Mouse (Mus musculus) liver, adult 2 months (tissue): ENCODE results near the gene Ednrb. TPM values are rescaled to one million over a fixed set of nuclear protein-coding genes. Genes with fewer than 3 reads are reported as not detected.

ENCODE experiments used
- DNase-seq: peaks from one replicate; pipeline ENCODE4 v3.0.0-alpha.2; 2011; ENCODE audit warnings: low read depth, low spot score; ENCODE audit errors: extremely low read depth
- H3K27ac ChIP-seq: fragments of 200-500 bp; replicated peaks from 2 replicates; pipeline ENCODE4 v1.5.1; 2012; ENCODE audit warnings: low read depth, mild to moderate bottlenecking, control low read depth, inconsistent platforms, low read length; ENCODE audit not compliant: insufficient read depth
- H3K27me3 ChIP-seq: fragments of 200-500 bp; 2 replicates; pipeline ENCODE4 v1.6.1; 2012; ENCODE audit warnings: mild to moderate bottlenecking, moderate library complexity, low read length, inconsistent platforms; ENCODE audit not compliant: control insufficient read depth, insufficient read depth
- H3K36me3 ChIP-seq: fragments of 200-500 bp; 2 replicates; pipeline ENCODE4 v1.6.1; 2012; ENCODE audit warnings: low read length, inconsistent platforms; ENCODE audit not compliant: control insufficient read depth, insufficient read depth
- H3K4me1 ChIP-seq: fragments of 200-500 bp; 2 replicates; pipeline ENCODE4 v1.6.1; 2011; ENCODE audit warnings: low read length; ENCODE audit not compliant: control insufficient read depth, insufficient read depth
- H3K4me3 ChIP-seq: fragments of 200-500 bp; 2 replicates; pipeline ENCODE4 v1.5.1; 2011; ENCODE audit warnings: low read depth, mild to moderate bottlenecking, control low read depth, low read length, moderate library complexity; ENCODE audit not compliant: insufficient read depth
- H3K79me2 ChIP-seq: fragments of 200-500 bp; 2 replicates; pipeline ENCODE4 v1.6.1; 2012; ENCODE audit warnings: inconsistent platforms, mild to moderate bottlenecking, low read length, moderate library complexity; ENCODE audit not compliant: control insufficient read depth, insufficient read depth
- H3K9ac ChIP-seq: fragments of 200-500 bp; 2 replicates; pipeline ENCODE4 v1.6.1; 2012; ENCODE audit warnings: low read depth, mild to moderate bottlenecking, control low read depth, inconsistent platforms, low read length
- CTCF ChIP-seq: fragments of 200-500 bp; IDR thresholded peaks from 2 replicates; pipeline ENCODE4 v1.5.1; 2011; ENCODE audit warnings: low read depth, low read length, control low read depth
- POLR2A ChIP-seq: fragments of 200-500 bp; IDR thresholded peaks from 2 replicates; pipeline ENCODE4 v1.6.1; 2011; ENCODE audit warnings: low read length, control low read depth; ENCODE audit not compliant: insufficient read depth; ENCODE audit errors: extremely low read depth
- WGBS: fragments of 180-500 bp; shearing (Covaris S2); methylation state at CpG from one replicate; pipeline ENCODE4 v1.1.7; 2018; 5-methylcytosine and 5-hydroxymethylcytosine counted together
- polyA plus RNA-seq: library from polyadenylated mRNA; depleted of rRNA; stranded (reverse); fragments of >200 nt; gene quantifications from 2 replicates; pipeline ENCODE4 v1.2.3, GENCODE M21; 2012; rRNA removed
- total RNA-seq: library from RNA; depleted of rRNA; stranded (reverse); fragments of >200 nt; gene quantifications from 2 replicates; pipeline ENCODE4 v1.2.3, GENCODE M21; 2014; rRNA removed

Gene Ednrb
- total and polyA plus RNA-seq, 2 experiments = 2.8 to 12.0 TPM

DNA sequence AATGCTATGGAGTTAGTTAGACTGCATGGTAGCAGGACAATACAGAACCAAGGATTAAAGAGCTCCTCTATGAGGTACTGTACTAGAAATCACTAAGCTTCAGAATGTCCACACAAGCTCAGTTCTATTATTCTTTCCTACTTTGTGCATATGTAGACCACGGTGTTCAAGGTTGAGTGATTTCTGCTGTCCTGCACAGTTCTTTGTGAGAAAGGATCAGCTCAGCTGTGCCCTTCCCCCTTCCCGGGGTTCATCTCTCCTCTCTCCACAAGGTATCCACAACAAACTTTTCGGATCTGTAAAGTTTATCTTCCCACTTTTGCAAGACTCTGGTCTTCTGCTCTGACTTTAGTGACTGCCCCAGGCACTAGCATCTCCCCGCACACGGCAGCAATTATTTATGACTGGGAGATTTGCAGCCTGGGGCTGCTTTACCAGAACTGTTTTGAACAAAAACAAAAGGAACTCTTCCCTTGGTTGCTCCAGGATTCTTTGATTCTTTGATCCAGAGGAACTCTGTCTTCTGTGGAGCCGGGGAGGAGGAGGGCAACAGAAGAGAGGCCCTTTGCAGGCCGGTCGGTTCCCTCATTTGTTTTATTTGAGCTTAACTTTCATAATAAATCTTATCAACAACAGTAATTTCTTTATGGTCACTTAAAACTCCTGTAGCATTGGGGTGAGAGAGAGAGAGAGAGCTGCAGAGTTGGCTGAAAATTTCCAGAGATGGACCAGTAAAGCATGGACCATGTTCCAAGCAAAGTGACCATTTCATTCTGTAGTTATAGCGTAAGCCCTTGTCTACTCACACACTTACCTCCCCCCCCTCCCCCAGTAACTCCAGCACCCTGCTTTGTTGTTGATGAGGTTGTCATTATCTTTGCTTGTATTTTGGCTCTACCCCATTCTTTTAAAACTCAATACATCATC lies 74.6 kb downstream of the Ednrb start:
- no peak for DNase-seq
- no peak for TF ChIP-seq CTCF
- no peak for TF ChIP-seq POLR2A
- H3K36me3 ChIP-seq = no peaks in the 10 kb centered on the region
- H3K4me1 ChIP-seq = no peaks in the 10 kb centered on the region
- H3K27me3 ChIP-seq = 0 out of 2 replicates have a peak, but pooled peaks cover 2% of the 10 kb centered on the region
- H3K4me3 ChIP-seq = no peak overlapping the region
- H3K27ac ChIP-seq = no peak overlapping the region
- H3K79me2 ChIP-seq = no peaks in the 10 kb centered on the region
- H3K9ac ChIP-seq = no peak overlapping the region
- WGBS = 77% methylated on average over 9 of the region's 9 CpGs

GRCm38 (mm10) chr14:103767488-103767887 lies 76.7 kb downstream of the Ednrb start:
- TF ChIP-seq CTCF (no peak), POLR2A (no peak)
- Histone ChIP-seq H3K27me3 (0 out of 2 replicates have a peak, but pooled peaks cover 2% of the 10 kb centered on the region), H3K27ac (no peak overlapping the region)

More at GRCm38 (mm10) chr14:103767488-103767887, 76.7 kb downstream of the Ednrb start:
- Histone ChIP-seq H3K9ac (no peak overlapping the region), H3K36me3 (no peaks in the 10 kb centered on the region), H3K79me2 (no peaks in the 10 kb centered on the region), H3K4me3 (no peak overlapping the region), H3K4me1 (no peaks in the 10 kb centered on the region)
- 72% methylated on average over 6 of the region's 6 CpGs for WGBS
- DNase-seq = no peak

Other genes with a start within 250 kb of the Ednrb start
- 0.09 and 0.20 TPM in 2 replicates for gene Slain1, start 194.2 kb downstream of the Ednrb start, total RNA-seq
- 0.21 and 0.31 TPM in 2 replicates for gene Slain1, start 194.2 kb downstream of the Ednrb start, polyA plus RNA-seq